Mouse (Mus musculus) small intestine, adult 2 months (tissue): ENCODE measurements around the gene Ppp2r5b.

ENCODE experiments used
- CTCF ChIP-seq: fragments of 200-500 bp; IDR thresholded peaks from 2 replicates; pipeline ENCODE4 v1.5.1; 2012; ENCODE audit warnings: low read depth, mild to moderate bottlenecking, control low read depth, inconsistent platforms, low read length, moderate library complexity, mixed read lengths; ENCODE audit not compliant: insufficient replicate concordance, insufficient read length; ENCODE audit errors: extremely low read depth
- POLR2A ChIP-seq: fragments of 200-500 bp; IDR thresholded peaks from 2 replicates; pipeline ENCODE4 v1.6.1; 2012; ENCODE audit warnings: low read depth, mild to moderate bottlenecking, control low read depth, inconsistent platforms, low read length, moderate library complexity

DNA sequence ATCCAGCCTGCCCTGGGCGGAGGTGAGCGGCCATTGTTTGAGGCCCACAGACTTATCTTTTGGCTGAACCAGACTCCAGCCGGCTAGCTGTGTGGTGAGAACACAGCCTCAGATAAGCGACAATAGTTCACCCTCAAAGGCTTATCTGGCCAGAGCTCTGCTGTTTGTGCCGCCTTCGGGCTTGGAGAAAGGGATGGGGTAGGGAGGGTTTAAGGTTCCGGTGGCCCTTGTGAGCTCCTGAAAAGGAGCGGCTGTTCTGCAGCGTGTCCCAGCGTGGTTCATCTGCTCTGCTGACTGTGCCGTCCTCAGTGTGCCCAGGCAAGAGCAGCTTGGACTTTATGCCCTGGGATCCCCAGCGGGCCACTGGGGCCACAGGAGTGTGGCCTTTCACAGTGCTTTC, 48.8 kb upstream of the Ppp2r5b start:
- TF ChIP-seq POLR2A (no peak), CTCF (no peak)
